Mouse (Mus musculus): ENCODE results near the gene Hecw2.

Gene Hecw2

DNA sequence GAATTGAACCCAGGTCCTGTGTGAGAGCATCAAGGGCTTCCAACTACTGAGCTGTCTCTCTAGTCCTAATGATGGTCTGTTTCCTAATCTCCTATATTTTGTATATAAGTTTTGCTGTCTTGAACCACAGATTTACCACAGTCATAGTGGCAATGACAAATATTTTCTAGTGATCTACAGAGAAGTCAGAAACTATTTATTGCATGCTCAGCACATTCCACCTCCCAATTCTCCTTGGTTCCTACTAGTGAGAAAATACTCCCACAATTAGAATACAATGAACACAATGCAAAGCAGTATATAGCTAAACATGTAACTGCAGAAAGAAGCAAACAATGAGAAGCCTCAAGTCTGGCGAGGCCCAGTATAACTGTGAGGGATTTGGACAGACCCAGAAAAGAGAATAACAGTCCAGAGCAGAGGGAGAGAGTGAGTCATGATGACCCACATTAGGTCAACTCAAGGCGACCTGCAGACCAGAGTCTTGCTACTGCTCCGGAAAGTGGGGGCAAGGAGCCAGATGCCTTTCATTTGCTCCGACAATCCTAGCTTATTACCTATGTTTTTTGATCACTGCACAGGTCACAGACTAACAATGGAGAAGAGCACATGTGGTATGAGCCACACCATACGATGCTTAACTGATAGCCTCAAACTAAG is 73.8 kb downstream of the Hecw2 start:
- CTCF ChIA-PET, result interaction anchor here in 1 of 4 experiments (0.7 kb wide), 1 partner anchor 524 kb away, joined by 5 read pairs; no protein-coding TSS in a partner anchor

DNA sequence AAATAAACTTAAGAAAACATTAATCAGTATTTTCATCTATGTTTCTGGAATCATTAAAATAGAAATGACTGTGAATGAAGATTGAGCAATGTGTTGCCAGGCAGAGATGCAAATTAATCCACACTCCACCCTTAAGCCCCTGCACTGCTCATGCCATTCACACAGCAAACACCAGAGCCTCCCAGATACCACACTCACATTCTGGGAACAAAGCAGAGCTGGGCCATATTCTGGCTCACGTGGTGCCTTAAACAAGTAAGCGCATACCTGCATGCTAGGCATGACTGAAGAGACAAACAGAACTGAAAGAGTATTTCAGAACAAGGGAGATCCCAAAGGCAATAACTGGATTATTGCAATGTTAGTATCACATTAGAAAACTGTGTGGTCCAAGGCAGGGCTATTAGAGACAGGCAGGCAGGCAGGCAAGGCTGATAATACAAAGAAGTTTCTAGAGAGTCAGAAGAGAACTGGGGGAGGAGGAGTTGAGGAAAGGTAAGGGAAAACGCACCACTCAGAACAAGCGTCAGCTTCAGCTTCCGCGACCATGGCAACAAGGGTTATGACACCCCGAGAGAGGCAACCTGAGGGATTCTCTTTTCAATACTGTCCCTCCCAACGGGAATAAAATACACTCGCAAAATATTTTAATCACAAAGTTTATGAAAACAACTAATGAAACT is 75.2 kb downstream of the Hecw2 start:
- CTCF ChIA-PET, result no interaction called here
- POLR2A ChIA-PET, result no interaction called here

More for the DNA sequence above, 73.8 kb downstream of the Hecw2 start:
- POLR2A ChIA-PET, result no interaction called here

DNA sequence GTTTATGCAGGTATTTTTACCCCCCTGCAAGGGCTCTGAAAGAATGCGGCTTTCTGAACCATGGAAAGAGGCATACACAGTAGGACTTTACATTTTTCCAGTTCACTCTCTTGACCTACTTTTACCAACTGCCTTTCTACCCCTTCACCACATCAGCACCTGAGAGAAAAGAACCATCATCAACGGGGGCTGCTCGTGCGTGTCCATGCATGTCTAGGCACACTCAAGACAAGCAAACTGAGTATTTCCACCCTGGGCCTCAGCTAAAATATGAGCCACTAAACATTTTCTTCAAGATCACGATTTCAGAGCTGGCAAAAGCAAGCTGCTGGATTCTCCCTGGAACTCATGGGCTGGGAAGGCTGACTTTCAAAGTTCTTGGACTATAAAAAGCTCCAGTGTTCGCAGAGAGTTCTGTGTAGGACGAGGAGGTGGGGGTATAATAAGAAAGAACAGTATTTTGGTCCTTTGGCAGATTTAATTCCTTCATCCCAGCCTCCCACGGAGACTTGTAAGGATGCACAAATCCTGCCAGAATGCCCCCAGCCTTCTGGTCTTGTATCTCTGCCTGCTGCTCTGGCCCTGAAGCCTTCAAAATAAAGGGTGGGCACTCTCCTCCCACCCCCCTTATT is 76.5 kb downstream of the Hecw2 start:
- ChIA-PET CTCF (no interaction called here), POLR2A (no interaction called here)

DNA sequence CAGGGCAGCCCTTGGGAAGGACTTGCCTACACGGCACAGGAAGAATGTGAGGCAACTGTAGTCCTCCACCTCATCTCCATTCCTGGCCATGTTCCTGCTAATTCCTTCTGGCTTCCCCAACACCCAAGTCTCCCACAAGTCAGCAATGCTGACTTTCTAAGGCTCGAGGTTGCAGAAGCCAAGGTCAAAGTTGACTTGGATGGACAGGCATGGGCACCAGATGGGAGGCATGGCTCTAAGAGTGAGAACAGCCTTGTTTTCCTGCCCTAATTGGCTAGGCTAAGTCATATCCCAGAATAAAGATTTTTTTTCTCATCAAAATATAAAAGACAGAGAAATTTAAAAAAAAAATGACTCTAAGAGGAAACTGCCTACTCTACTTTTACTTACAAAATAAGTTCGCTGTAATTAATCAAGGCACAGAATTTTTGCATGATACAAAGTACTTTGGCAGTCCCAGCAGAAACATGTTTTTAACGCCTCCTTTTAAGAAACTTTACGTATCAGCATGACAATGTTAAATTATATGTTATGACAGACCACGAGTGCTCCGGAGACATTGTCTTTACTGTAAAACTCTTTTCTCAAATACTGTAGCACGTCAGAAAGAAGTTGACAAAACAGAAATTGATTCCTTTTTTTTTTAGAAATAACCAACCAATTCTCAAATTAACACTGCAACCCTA is 83.9 kb downstream of the Hecw2 start:
- ChIA-PET POLR2A (interaction anchor here in 1 of 4 experiments (0.5 kb wide), 1 partner anchor 270 kb away, joined by 3 read pairs; no protein-coding TSS in a partner anchor), CTCF (no interaction called here)

DNA sequence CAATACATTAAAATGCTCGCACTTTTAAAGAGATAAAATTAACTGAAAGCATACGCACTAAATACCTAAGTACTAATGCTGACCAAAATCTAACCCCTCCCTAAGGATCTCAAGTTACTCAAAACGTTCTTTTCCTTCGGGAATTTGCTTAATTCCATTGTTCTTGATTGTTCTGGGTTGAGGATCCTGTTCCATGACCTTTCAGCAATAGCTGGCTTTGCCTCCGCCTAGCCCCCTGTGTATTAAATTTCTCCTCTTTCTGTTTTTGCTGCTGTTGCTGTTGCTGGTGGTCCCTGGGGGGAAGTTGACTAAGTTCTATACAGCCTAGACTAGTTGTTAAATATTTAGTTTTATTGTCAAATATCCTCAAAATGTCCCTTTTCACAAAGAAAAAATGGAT is 85.7 kb downstream of the Hecw2 start:
- ChIA-PET CTCF (no interaction called here), POLR2A (interaction anchor here in 1 of 4 experiments (0.7 kb wide), 2 partner anchors 121 to 250 kb away, joined by 4 to 6 read pairs; no protein-coding TSS in a partner anchor)

DNA sequence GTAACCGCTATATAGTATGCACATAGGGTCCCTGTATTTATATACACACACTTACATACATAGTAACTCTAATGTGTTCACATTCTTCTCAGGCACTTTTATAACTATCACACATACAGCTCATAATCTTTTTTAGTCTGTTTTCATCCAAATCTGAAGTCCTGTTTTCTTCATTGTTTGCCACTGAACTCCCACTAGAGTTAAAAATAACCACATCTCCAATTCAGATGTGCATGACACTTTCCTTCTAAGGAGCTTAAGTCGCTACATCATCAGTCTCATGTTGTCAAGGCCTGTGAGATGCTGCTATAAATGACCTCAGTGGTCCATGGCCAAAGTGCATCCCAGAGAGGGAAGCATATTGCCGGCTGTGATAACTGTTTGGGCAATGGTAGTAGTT is 88.2 kb downstream of the Hecw2 start:
- POLR2A ChIA-PET, result no interaction called here
- CTCF ChIA-PET, result interaction anchor here in 1 of 4 experiments (0.6 kb wide), 1 partner anchor 281 kb away, joined by 3 read pairs; no protein-coding TSS in a partner anchor

DNA sequence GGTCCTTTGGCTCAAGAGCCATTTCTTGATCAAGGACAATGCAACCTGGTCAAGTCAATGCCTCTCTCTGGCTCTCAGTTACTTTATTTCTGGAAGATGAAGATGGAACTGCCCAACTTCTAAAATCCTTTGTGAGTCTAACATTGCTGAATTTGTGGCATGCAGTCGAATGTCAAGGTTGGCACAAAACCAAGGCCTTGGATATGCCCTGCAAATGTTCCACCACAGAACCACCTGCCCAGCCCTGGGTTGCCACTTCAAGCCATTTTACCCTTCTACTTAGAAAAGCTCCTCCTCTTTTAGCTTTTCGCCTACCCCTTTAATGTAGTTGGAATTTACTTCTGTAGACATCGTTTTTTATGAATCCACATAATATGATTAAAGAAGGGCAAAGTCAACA is 115.3 kb downstream of the Hecw2 start:
- CTCF ChIA-PET, result no interaction called here
- POLR2A ChIA-PET, result no interaction called here

DNA sequence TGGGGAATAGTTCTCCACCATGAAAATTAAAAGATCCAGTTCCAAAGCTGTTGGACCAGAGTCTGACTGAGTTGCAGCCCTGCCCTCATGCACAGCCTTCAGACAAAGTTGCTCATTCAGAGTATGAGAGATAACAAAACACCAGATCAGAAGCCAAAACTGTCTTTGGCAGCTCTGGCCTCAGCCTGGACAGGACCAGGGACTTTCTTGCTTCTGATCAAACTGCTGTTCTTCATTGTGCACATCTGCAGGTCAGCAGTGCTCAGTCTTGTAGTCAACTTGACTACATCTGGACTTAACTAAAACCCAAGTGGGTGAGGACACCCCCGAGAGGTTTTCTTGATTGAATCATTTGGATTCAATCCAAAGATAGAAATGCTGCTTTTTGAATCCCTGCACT is 120.5 kb downstream of the Hecw2 start:
- ChIA-PET CTCF (no interaction called here), POLR2A (no interaction called here)

DNA sequence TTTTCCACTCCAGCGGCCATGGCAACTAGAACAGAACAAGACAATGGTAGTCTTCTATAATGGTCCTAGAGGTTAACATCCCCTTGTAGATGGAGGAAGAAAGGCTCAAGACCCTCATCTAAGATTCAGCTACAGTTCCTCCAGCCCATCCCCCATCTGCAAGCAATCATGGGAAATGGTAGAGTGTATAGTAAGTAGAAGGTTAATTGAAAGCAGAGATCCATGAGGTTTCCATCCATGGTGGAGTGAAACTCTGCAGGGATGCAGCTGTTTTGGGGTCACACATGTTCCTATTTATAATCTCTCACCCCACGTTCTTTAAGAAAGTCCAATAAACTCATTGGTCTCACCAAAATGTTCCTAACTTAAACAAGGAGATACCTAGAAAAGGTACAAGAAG is 124.8 kb downstream of the Hecw2 start:
- CTCF ChIA-PET, result no interaction called here

DNA sequence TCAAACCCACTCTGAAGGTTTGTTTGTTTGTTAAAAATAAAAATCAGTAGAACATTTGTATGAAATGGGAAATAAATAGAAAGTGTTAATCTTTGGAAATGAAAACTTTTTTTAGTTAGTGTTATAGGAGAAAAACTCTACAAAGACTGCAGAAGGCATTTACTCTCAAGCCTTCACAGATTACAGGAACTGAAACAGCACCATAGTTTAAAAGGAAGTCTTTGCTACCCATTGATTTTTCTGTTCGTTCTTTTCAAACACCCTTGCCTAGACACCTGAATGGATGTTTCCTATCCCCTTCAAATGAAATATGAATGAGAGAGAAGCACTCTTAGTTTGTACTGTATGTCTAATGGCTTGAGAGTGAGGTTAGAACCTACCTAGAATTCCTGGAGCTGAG is 126.7 kb downstream of the Hecw2 start:
- ChIA-PET POLR2A (no interaction called here), CTCF (interaction anchor here in 1 of 4 experiments (0.6 kb wide), 2 partner anchors 68 to 499 kb away, joined by 7 read pairs; no protein-coding TSS in a partner anchor)

More for the DNA sequence above, 124.8 kb downstream of the Hecw2 start:
- POLR2A ChIA-PET, result no interaction called here

DNA sequence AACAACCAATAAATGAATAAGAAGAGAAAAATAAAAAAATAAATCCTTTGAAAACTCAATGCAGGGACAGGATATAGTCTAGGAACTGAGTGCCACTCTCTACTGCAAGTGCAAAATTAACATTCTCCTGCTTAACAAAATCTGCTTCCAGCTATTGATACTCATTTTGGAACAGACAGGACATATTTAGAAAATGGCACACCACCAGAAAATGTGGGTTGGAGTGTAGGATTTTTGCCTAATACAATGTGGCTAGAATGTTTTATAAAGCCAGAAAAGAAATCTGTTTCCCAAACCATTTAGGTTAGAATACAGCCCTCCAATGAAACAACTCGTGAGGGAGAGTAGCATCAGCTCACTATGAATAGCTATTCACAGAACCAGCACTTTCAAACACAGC is 129.5 kb downstream of the Hecw2 start:
- CTCF ChIA-PET, result no interaction called here
- POLR2A ChIA-PET, result no interaction called here

DNA sequence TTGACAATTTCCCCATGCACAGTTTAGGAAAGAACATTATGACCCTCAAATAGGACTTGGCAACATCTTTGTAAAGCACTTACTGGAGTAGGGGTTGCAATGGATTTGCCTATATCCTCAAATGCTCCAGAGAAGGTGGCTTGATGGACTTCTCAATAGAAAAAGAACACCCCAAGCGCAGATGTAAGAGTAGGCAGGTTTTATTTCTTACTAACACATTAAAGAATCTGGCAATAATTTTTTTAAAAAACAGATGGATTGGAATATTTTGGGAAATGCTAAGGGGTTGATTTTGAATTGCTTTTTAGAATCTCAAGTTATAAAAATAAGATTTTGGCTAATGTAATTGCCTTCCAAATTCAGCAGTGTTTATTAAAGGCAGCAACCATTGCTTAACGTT is 133.9 kb downstream of the Hecw2 start:
- POLR2A ChIA-PET, result no interaction called here
- CTCF ChIA-PET, result no interaction called here

DNA sequence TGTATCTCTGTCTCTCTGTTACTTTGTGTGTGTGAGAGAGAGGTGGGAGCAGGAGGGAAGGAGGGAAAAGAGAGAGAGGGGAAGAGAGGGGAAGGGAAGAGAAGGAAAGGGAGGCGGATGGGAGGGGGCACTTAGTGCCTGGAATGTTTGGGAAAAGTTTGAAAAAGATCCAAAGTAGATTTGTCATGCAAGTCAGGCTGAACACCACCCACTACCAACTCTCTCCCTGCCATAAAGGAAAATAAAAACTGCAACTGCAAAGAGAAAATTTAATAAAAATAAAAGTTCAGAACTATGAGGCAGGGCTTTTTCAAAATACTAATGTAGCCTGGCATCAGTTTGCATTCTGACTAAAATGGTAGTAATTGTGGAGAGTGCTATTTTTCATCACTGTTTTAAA is 135.2 kb downstream of the Hecw2 start:
- CTCF ChIA-PET, result no interaction called here
- POLR2A ChIA-PET, result no interaction called here

DNA sequence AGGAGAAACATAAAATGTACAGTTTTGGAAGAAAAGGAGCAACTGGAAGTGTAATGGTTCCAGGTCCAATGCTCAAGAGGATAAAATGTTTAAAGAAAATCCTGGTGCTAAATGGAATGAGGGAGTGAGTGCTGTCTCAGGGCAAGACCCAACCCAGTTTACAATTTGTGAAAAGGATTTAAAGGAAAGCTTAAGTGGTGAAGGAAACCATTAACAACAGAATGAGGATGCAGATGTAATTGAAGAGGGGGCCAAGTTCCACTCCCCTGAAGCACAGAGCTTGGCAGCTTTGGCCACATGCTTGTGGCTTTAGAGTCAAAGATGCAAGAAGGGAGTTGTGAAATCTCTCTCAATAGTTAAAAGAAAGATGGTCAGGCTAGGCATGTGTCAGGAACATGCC is 142.2 kb downstream of the Hecw2 start:
- CTCF ChIA-PET, result no interaction called here
- POLR2A ChIA-PET, result no interaction called here

DNA sequence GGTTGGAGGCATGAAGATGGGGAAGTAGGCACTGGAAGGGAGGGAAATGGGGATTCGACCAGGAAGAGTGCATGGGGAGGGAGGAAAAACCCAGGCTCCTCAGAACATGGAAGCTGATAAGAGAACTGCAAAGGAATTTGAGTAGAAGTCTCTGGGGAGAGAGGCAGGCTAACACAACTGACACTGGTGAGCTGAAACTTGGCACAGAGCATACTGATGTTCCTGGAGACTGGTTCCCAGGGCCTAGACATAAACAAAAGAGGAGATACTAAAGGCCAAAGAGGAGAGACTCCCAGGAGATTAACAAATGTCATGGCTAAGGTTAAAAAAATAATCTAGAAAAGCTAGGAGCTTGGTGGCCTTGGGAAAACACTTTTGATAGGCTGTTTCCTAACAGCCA is 148.0 kb downstream of the Hecw2 start:
- CTCF ChIA-PET, result no interaction called here
- POLR2A ChIA-PET, result interaction anchor here in 1 of 4 experiments (1.6 kb wide), 1 partner anchor 17 kb away, joined by 4 read pairs; no protein-coding TSS in a partner anchor

DNA sequence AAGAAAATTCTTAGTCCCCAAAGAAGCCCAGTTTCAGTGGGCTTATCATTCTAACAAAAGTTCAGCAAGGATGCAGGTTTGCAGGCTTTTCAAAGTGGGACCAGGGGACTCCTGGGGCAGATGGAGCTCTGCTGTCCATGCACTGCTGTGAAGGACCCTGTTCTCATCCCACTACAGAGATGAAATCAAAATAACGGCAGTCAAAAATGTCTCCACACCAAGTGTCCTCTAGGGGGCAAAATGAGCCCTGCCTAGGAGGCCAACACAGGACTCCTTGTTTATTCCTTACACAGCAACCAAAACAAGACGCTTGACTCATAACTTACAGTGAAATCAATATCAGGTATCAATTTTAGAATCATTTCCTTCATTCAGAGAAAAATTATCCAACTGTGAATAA is 155.9 kb downstream of the Hecw2 start:
- POLR2A ChIA-PET, result no interaction called here

DNA sequence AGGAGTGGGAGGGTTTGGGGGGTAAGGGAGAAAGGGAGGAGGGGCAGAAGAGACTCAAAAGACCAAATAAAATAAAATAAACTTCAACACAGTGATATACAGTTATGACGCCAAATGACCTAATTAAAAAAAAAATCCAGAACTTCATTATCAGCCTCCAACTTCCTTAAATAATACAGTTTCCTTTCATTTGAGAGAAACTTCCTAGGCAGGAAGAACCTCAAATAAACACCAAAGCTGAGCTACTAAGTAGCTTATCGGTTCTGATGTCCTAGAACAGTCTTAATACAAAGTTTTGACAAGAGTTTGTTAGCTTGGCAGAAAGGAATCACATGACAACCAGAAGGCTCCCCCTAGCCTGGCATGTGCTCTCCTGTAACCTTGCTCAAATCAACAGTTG is 177.3 kb downstream of the Hecw2 start:
- ChIA-PET POLR2A (no interaction called here), CTCF (interaction anchor here in 1 of 4 experiments (0.7 kb wide), 2 partner anchors 87 to 1346 kb away, joined by 3 read pairs; no protein-coding TSS in a partner anchor)

More for the DNA sequence above, 155.9 kb downstream of the Hecw2 start:
- CTCF ChIA-PET, result interaction anchor here in 1 of 4 experiments (0.7 kb wide), 1 partner anchor 295 kb away, joined by 3 read pairs; no protein-coding TSS in a partner anchor

DNA sequence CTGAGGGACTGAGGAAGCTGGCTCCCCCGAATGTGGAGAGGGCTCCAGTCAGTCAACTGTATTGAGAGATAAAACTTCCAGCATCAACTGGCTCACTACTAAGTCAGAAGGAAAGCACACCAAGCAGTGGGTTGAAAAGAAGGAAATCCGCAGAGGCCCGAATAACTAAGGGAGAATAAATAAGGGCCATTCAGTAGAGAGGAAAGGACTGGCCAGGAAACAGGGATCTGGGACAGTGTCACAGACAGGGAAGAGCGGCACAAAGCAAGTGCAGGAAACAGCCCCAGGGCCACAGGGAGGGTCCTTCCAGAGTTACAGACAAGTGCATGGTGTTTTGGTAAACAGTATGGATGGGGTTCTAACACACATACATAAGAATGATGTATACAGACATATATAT is 179.2 kb downstream of the Hecw2 start:
- ChIA-PET POLR2A (no interaction called here), CTCF (no interaction called here)

DNA sequence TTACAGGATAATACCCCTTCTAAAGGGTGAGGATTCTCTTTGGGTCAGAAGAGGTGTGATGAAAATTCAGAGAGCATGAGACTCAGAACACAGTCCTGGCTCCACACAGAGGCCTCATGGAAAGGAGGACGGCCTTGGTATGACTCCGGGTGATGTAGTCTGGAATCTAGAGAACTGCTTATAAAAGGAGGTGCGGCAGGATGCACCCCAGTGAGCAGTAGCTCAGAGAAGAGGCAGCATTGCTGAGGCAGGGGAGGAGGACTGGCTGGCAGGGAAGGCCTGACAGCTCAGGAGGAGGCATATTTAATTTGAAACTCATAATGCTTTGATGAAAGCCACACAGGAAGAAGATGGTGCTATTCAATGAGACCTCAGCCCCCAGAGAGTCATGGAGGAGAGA is 182.6 kb downstream of the Hecw2 start:
- ChIA-PET POLR2A (no interaction called here), CTCF (no interaction called here)

DNA sequence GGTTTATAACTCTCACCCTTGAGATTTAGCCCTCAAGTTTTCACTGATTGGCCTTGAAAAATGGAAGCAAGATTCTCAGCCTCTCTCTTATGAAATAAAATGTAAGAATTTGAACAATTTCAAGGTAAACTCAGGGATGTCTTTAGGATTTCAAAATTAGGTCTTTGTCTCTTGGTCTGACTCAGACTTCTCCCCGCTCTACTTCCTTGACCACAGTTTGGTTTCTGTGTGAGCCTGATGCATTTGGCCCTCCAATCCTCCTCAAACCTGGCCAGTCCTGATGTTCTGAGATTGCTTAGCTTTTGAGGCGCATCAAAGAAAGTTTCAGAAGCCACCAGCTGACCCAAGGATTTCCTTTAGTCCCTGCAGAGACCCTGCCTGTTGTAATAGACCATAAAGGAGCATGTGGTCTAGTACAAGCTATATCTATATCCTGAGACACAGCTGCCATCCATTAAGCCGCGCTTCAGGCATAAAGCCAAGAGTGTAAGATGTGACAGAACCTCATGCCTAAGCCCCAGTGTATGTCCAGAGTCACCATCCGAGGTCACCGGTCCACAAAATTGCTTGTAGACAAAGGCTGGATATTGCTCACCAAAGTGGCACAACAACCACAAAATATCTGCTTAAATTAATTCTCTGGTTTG is 185.4 kb downstream of the Hecw2 start:
- ChIA-PET CTCF (no interaction called here), POLR2A (no interaction called here)
